Mouse (Mus musculus) myocyte (in vitro differentiated cells): ENCODE data around the gene Psmd11. TPM values are rescaled to one million over a fixed set of nuclear protein-coding genes. Genes with fewer than 3 reads are reported as not detected.

ENCODE experiments used
- H3K27me3 ChIP-seq: one replicate; pipeline ENCODE4 v1.6.1; 2011; ENCODE audit not compliant: control insufficient read depth, insufficient read depth, insufficient read length
- H3K36me3 ChIP-seq: one replicate; pipeline ENCODE4 v1.6.1; 2011; ENCODE audit not compliant: control insufficient read depth, insufficient read depth
- H3K4me2 ChIP-seq: one replicate; pipeline ENCODE4 v1.6.1; 2011; ENCODE audit warnings: low read depth, control low read depth
- H3K4me3 ChIP-seq: one replicate; pipeline ENCODE4 v1.5.1; 2011; ENCODE audit warnings: mild to moderate bottlenecking, control low read depth, moderate library complexity
- H3K79me2 ChIP-seq: one replicate; pipeline ENCODE4 v1.6.1; 2011; ENCODE audit not compliant: control insufficient read depth, insufficient read depth
- H3ac ChIP-seq: one replicate; pipeline ENCODE4 v1.6.1; 2011; ENCODE audit not compliant: control insufficient read depth, insufficient read length
- CEBPB ChIP-seq: IDR thresholded peaks from 2 replicates; pipeline ENCODE4 v1.6.1; 2011; ENCODE audit warnings: mild to moderate bottlenecking, moderate library complexity; ENCODE audit not compliant: poor library complexity, insufficient read depth, severe bottlenecking
- E2F4 ChIP-seq: IDR thresholded peaks from one replicate; pipeline ENCODE4 v1.6.1; 2011; ENCODE audit warnings: mild to moderate bottlenecking, control low read depth, moderate library complexity; ENCODE audit not compliant: insufficient read depth
- MAX ChIP-seq: IDR thresholded peaks from one replicate; pipeline ENCODE4 v1.6.1; 2011; ENCODE audit warnings: low read depth, mild to moderate bottlenecking, control low read depth
- MYOD1 ChIP-seq, 3 experiments: IDR thresholded peaks; one replicate each; pipeline ENCODE4 v1.6.1; 2011; ENCODE audit warnings: control low read depth in 2 of 3, low read depth in 2 of 3, mild to moderate bottlenecking in 2 of 3, moderate library complexity in 1 of 3; ENCODE audit not compliant: insufficient read length in 2 of 3, control insufficient read depth in 1 of 3
- MYOG ChIP-seq, 3 experiments: IDR thresholded peaks; one replicate each; pipeline ENCODE4 v1.6.1; 2011; ENCODE audit warnings: control low read depth in 2 of 3, low read depth in 2 of 3, mild to moderate bottlenecking in 2 of 3; ENCODE audit not compliant: insufficient read length in 2 of 3, control insufficient read depth in 1 of 3, insufficient read depth in 1 of 3
- POLR2A ChIP-seq: IDR thresholded peaks from one replicate; pipeline ENCODE4 v1.6.1; 2011; ENCODE audit warnings: low read depth, mild to moderate bottlenecking, control low read depth, moderate library complexity; ENCODE audit not compliant: insufficient read length
- POLR2AphosphoS2 ChIP-seq: IDR thresholded peaks from one replicate; pipeline ENCODE4 v1.6.1; 2011; ENCODE audit warnings: low read depth, control low read depth; ENCODE audit not compliant: insufficient read length
- REST ChIP-seq: IDR thresholded peaks from one replicate; pipeline ENCODE4 v1.6.1; 2011; ENCODE audit warnings: mild to moderate bottlenecking, control low read depth, moderate library complexity; ENCODE audit not compliant: insufficient read depth, insufficient read length
- SRF ChIP-seq: IDR thresholded peaks from one replicate; pipeline ENCODE4 v1.6.1; 2011; ENCODE audit warnings: low read depth; ENCODE audit not compliant: control insufficient read depth, insufficient read length
- TCF12 ChIP-seq: IDR thresholded peaks from one replicate; pipeline ENCODE4 v1.6.1; 2011; ENCODE audit warnings: mild to moderate bottlenecking, control low read depth; ENCODE audit not compliant: poor library complexity, insufficient read depth, severe bottlenecking
- TCF3 ChIP-seq: IDR thresholded peaks from one replicate; pipeline ENCODE4 v1.6.1; 2011; ENCODE audit warnings: low read depth, control low read depth; ENCODE audit not compliant: insufficient read length
- USF1 ChIP-seq: IDR thresholded peaks from one replicate; pipeline ENCODE4 v1.6.1; 2011; ENCODE audit warnings: low read depth, mild to moderate bottlenecking, control low read depth, moderate library complexity
- polyA plus RNA-seq: library from polyadenylated mRNA; unstranded; fragments of >200 nt; fragmentation: generic; extraction: Trizol; gene quantifications from one replicate; pipeline ENCODE4 v1.2.1, GENCODE M21; 2012; ENCODE audit warnings: missing spikeins

Gene Psmd11
- polyA plus RNA-seq, 1 experiment, result 74.9 TPM

DNA sequence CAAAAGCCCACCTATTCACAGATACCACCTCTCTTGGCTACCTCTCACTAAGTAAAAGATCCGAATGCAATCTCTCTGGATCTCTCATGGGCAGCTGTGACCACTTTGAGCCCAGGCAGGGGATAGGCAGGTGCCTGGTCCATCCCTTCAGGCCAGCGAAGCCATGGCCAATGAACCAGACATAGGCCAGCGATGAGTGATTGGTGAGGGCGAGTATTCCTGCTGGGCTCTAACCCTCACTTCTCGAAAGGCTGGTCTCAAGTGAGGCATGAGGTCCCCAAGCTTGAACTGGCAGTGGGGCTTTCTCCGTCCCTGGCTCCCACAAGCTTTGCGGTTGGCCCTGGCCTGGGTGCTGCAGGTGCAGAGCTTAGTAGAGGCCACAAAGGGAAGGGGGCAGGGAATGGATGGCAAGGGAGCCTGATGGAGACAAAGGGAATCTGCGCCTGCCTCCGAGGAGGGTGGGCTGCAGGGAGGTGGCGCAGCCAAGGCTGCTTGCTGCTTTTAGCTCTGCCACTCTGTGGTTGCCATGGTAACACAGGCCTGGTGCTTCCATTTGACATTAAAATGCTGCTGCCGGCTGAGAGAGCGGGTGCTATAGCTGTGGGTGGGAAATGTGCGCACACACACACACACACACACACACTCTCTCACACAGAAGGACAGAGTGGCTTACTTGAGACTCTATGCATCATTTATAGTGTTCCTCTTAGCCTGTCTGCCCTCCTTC lies 75.5 kb downstream of the Psmd11 start:
- TF ChIP-seq TCF12 (no peak), TCF3 (no peak), POLR2AphosphoS2 (no peak), E2F4 (no peak), CEBPB (no peak), USF1 (no peak), MYOD1 (IDR thresholded peaks at IDR 0.05; ENCODE audit: control insufficient read depth in 1 of 3, insufficient read length in 2 of 3, low read depth in 2 of 3) (no peak), MYOG (IDR thresholded peaks at IDR 0.05; ENCODE audit: control insufficient read depth in 1 of 3, insufficient read depth in 1 of 3, insufficient read length in 2 of 3, low read depth in 2 of 3) (no peak), REST (no peak), SRF (no peak), MAX (no peak), POLR2A (no peak)
- Histone ChIP-seq H3ac (no peak overlapping the region), H3K27me3 (no peaks in the 10 kb centered on the region), H3K4me3 (no peak overlapping the region), H3K36me3 (no peaks in the 10 kb centered on the region), H3K79me2 (no peaks in the 10 kb centered on the region), H3K4me2 (no peak overlapping the region)

DNA sequence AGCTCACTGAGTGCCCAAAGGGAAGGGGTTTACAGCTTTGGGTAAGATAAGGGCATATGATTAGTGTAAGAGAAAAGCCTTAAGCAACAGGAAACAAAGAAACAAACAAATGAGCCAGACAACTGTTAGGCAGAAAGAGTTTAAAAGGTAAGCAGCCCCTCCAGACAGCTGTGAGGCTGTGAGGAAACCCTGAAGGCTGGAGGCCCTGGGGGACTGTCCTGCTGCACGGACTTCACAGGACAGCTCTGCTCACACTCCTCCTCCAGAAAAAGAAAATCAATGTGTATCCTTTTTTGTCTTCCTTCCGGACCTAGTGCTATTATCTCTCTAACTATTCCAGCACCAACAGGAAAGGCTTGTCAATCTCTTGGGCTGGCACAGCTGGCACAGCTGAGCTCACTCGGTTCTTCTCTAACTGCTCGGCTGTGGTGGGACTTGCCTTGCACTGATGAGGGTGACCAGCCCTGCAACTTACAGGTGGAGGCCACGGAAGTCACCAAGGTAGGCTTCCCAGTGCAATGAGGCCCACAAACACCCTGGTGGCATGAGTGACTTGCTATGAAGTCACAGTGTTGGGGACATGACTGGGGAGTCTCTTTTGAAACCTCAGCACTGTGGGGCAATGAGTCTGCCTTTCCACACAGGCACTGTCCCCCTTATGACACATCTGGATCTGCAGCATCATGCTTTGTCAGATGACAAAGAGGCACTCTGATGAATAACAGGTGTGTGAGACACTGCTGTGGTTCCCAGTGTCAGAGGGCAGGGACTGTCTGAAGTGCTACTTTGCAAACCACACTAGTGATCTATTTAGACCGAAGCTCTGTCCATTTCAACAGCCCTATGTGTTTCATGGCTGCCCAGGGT lies 76.3 kb downstream of the Psmd11 start:
- Histone ChIP-seq H3ac (no peak overlapping the region), H3K36me3 (no peaks in the 10 kb centered on the region), H3K4me2 (no peak overlapping the region), H3K4me3 (no peak overlapping the region), H3K79me2 (no peaks in the 10 kb centered on the region), H3K27me3 (no peaks in the 10 kb centered on the region)
- TF ChIP-seq TCF12 (no peak), MYOD1 (IDR thresholded peaks at IDR 0.05; ENCODE audit: control insufficient read depth in 1 of 3, insufficient read length in 2 of 3, low read depth in 2 of 3) (peak in 1 of 3 experiments; percentile 65)

DNA sequence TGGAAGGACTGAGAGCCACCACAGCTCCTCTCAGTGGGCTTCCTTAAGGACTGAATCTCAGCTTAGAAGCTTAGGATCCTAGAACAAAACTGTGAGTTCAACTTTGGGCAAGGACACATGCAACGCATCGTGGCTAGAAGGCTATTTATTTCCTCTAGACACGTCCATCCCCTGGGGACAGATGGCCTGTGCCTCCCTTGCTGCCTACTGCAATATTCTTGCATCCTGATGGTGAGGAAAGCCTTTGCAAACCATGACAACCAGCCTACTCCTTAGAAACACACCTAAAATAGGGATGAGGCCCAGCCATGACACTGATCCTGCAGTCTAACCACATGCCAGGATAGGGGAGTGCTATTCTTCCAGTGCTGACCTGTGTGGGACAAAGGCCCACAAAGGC lies 77.2 kb downstream of the Psmd11 start:
- Histone ChIP-seq H3ac (no peak overlapping the region), H3K27me3 (no peaks in the 10 kb centered on the region), H3K79me2 (no peaks in the 10 kb centered on the region), H3K4me2 (no peak overlapping the region), H3K4me3 (no peak overlapping the region), H3K36me3 (no peaks in the 10 kb centered on the region)
- TF ChIP-seq MYOD1 (IDR thresholded peaks at IDR 0.05; ENCODE audit: control insufficient read depth in 1 of 3, insufficient read length in 2 of 3, low read depth in 2 of 3) (peak in 1 of 3 experiments; percentile 45), MYOG (IDR thresholded peaks at IDR 0.05; ENCODE audit: control insufficient read depth in 1 of 3, insufficient read depth in 1 of 3, insufficient read length in 2 of 3, low read depth in 2 of 3) (no peak)

GRCm38 (mm10) chr11:80506483-80506882 lies 78.1 kb downstream of the Psmd11 start:
- H3K27me3 ChIP-seq, result no peaks in the 10 kb centered on the region
- no peaks in the 10 kb centered on the region for H3K79me2 ChIP-seq
- no peaks in the 10 kb centered on the region for H3K36me3 ChIP-seq
- no peak overlapping the region for H3K4me2 ChIP-seq
- no peak overlapping the region for H3K4me3 ChIP-seq
- TF ChIP-seq E2F4 (no peak), POLR2AphosphoS2 (no peak), MAX (no peak), REST (no peak), TCF3 (no peak), MYOD1 (IDR thresholded peaks at IDR 0.05; ENCODE audit: control insufficient read depth in 1 of 3, insufficient read length in 2 of 3, low read depth in 2 of 3) (no peak), MYOG (IDR thresholded peaks at IDR 0.05; ENCODE audit: control insufficient read depth in 1 of 3, insufficient read depth in 1 of 3, insufficient read length in 2 of 3, low read depth in 2 of 3) (no peak), TCF12 (no peak), USF1 (no peak), CEBPB (no peak), POLR2A (no peak), SRF (no peak)
- no peak overlapping the region for H3ac ChIP-seq

GRCm38 (mm10) chr11:80507791-80508190 lies 79.4 kb downstream of the Psmd11 start:
- Histone ChIP-seq H3K27me3 (no peaks in the 10 kb centered on the region), H3K4me2 (peak overlapping the region; percentile 58), H3K36me3 (no peaks in the 10 kb centered on the region), H3K79me2 (no peaks in the 10 kb centered on the region), H3ac (no peak overlapping the region), H3K4me3 (no peak overlapping the region)
- TF ChIP-seq TCF3, result no peak
- no peak for TF ChIP-seq POLR2AphosphoS2
- no peak for TF ChIP-seq MYOG (IDR thresholded peaks at IDR 0.05; ENCODE audit: control insufficient read depth in 1 of 3, insufficient read depth in 1 of 3, insufficient read length in 2 of 3, low read depth in 2 of 3)
- TF ChIP-seq POLR2A, result no peak
- TF ChIP-seq REST, result no peak
- TF ChIP-seq MAX, result no peak
- no peak for TF ChIP-seq E2F4
